Mouse (Mus musculus): ENCODE data around the gene Klk1b1. TPM values are rescaled to one million over a fixed set of nuclear protein-coding genes. Genes with fewer than 3 reads are reported as not detected.

Klk1b1 gene
- total RNA-seq (2012; rRNA removed) (not detected in 2 replicates), total RNA-seq (2014; rRNA removed) (not detected in 2 replicates), polyA plus RNA-seq (2012; ENCODE audit: insufficient read length, low read depth) (not detected in 2 replicates)

DNA sequence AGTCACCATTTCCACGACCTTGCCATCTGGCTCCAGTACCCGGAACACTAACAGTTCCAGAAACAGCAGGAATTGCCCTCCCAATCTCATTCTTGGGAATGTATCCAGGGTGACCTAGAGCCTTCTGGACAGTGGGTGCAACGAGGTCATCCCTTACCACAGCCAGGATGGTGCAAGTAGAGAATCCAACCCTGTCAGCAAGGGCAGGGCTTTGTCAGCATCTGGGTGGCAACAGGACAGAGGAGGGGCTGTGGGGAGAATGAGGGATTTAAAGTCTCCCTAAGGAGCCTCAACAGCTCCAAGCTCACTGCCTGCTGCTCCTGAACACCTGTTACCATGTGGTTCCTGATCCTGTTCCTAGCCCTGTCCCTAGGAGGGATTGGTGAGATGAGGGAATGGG is at the start of gene Klk1b1:
Gene Klk1b1, plus strand, starts transcription at position 301 of the 400 bp plus-strand sequence.
- dilution Hi-C loops (cut with MboI; ENCODE audit: extremely low pct_ligation_motif_present, extremely low pct_unique_long_range_greater_than_20kb, low sequenced_read_pairs) (no loop called here), in situ Hi-C loops (cut with MboI; ENCODE audit: low pct_ligation_motif_present, low pct_unique_long_range_greater_than_20kb, low sequenced_read_pairs) (no loop called here)

DNA sequence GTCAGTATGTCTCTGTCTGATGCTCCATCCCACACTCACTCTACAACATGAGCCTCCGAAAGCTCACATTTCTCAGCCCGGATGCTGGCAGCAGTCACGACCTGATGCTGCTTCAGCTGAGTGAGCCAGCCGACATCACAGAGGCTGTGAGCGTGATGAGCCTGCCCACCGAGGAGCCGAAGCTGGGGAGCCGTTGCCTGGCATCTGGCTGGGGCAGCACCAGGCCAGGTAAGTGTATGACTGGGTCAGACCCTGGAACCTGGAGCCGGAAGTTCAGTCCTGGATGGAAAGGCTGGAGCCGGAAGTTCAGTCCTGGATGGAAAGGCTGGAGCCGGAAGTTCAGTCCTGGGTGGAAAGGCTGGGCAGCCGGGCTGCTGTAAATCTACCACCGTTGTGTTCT is 48.1 kb upstream of the Klk1b1 start:
- Histone ChIP-seq H3K9ac (ENCODE audit: insufficient read depth, low read depth) (no peak overlapping the region), H3K79me2 (replicated peaks; ENCODE audit: control insufficient read depth, extremely low read depth, insufficient read depth, poor library complexity, severe bottlenecking) (no peaks in the 10 kb centered on the region), H3K27me3 (replicated peaks) (peaks cover 78% of the 10 kb centered on the region), H3K27ac (ENCODE audit: insufficient read depth, low read depth) (no peak overlapping the region), H3K36me3 (replicated peaks in 1 of 2; ENCODE audit: control insufficient read depth in 1 of 2, insufficient read depth in 1 of 2, low read length in 1 of 2) (no peaks in the 10 kb centered on the region), H3K4me2 (ENCODE audit: insufficient read depth, low read depth, poor library complexity, severe bottlenecking) (no peak overlapping the region), H3K9me3 (replicated peaks; ENCODE audit: low read length) (no peaks in the 10 kb centered on the region), H3K4me1 (ENCODE audit: control insufficient read depth in 1 of 2, insufficient read depth in 2 of 2) (peaks cover 0 to 8% of the 10 kb centered on the region in 2 experiments; a peak in 2 of 4 replicates), H3K4me3 (replicated peaks in 1 of 3; ENCODE audit: low read depth in 2 of 3, low read length in 2 of 3, poor library complexity in 1 of 3) (no peak overlapping the region)
- in situ Hi-C loops (cut with MboI; ENCODE audit: low pct_ligation_motif_present, low pct_unique_long_range_greater_than_20kb, low sequenced_read_pairs) (no loop called here), dilution Hi-C loops (cut with MboI; ENCODE audit: extremely low pct_ligation_motif_present, extremely low pct_unique_long_range_greater_than_20kb, low sequenced_read_pairs) (no loop called here)
- no peak for DNase-seq (ENCODE audit: extremely low read depth)
- TF ChIP-seq HCFC1 (IDR thresholded peaks at IDR 0.05; ENCODE audit: low read depth, low read length) (no peak), CHD2 (IDR thresholded peaks at IDR 0.05; ENCODE audit: low read length) (no peak), RAD21 (IDR thresholded peaks at IDR 0.05; ENCODE audit: low read depth, low read length) (no peak), SMC3 (IDR thresholded peaks at IDR 0.05; ENCODE audit: low read depth, low read length) (no peak), E2F4 (IDR thresholded peaks at IDR 0.05; ENCODE audit: insufficient replicate concordance, low read depth, low read length) (no peak), POLR2A (IDR thresholded peaks at IDR 0.05; ENCODE audit: low read depth, low read length) (no peak), PAX5 (IDR thresholded peaks at IDR 0.05; ENCODE audit: low read length) (no peak), KAT2A (IDR thresholded peaks at IDR 0.05; ENCODE audit: insufficient replicate concordance, low read length) (no peak), IRF4 (IDR thresholded peaks at IDR 0.05; ENCODE audit: low read depth, low read length) (no peak), CTCF (conservative IDR thresholded peaks at IDR 0.05 in 1 of 2, IDR thresholded peaks at IDR 0.05 in 1 of 2; ENCODE audit: low read depth in 2 of 2, low read length in 2 of 2) (no peak), MEF2A (IDR thresholded peaks at IDR 0.05; ENCODE audit: borderline replicate concordance, low read depth, low read length) (no peak), ZMIZ1 (IDR thresholded peaks at IDR 0.05; ENCODE audit: low read depth, low read length) (no peak), POLR2AphosphoS2 (IDR thresholded peaks at IDR 0.05; ENCODE audit: low read depth, low read length) (no peak), MAFK (IDR thresholded peaks at IDR 0.05; ENCODE audit: insufficient replicate concordance, low read length) (no peak), ZNF384 (IDR thresholded peaks at IDR 0.05; ENCODE audit: low read depth, low read length) (no peak), EP300 (IDR thresholded peaks at IDR 0.05; ENCODE audit: low read length) (no peak), NRF1 (IDR thresholded peaks at IDR 0.05; ENCODE audit: low read depth, low read length) (no peak), TCF12 (IDR thresholded peaks at IDR 0.05; ENCODE audit: low read depth, low read length) (no peak), MAZ (IDR thresholded peaks at IDR 0.05; ENCODE audit: low read depth, low read length) (no peak), MXI1 (IDR thresholded peaks at IDR 0.05; ENCODE audit: low read depth, low read length) (no peak)

More for the DNA sequence above, at the start of gene Klk1b1:
- no peaks in the 10 kb centered on the region for H3K36me3 ChIP-seq (replicated peaks in 1 of 2; ENCODE audit: control insufficient read depth in 1 of 2, insufficient read depth in 1 of 2, low read length in 1 of 2)
- H3K4me3 ChIP-seq (replicated peaks in 1 of 3; ENCODE audit: low read depth in 2 of 3, low read length in 2 of 3, poor library complexity in 1 of 3) = no peak within 1 kb of the TSS
- H3K27ac ChIP-seq (ENCODE audit: insufficient read depth, low read depth) = no peak within 1 kb of the TSS
- no peaks in the 10 kb centered on the region for H3K27me3 ChIP-seq (replicated peaks)
- H3K9me3 ChIP-seq (replicated peaks; ENCODE audit: low read length) = no peaks in the 10 kb centered on the region
- no peak within 1 kb of the TSS for H3K9ac ChIP-seq (ENCODE audit: insufficient read depth, low read depth)
- TF ChIP-seq E2F4 (IDR thresholded peaks at IDR 0.05; ENCODE audit: insufficient replicate concordance, low read depth, low read length) (no peak), USF1 (IDR thresholded peaks at IDR 0.05; ENCODE audit: low read depth, low read length) (no peak), USF2 (conservative IDR thresholded peaks at IDR 0.05; ENCODE audit: low read depth, low read length) (no peak), PAX5 (IDR thresholded peaks at IDR 0.05; ENCODE audit: low read length) (no peak), MYC (IDR thresholded peaks at IDR 0.05; ENCODE audit: low read depth, low read length) (no peak), CHD1 (IDR thresholded peaks at IDR 0.05; ENCODE audit: low read depth, low read length) (no peak)
- no peaks in the 10 kb centered on the region for H3K79me2 ChIP-seq (replicated peaks; ENCODE audit: control insufficient read depth, extremely low read depth, insufficient read depth, poor library complexity, severe bottlenecking)
- H3K4me2 ChIP-seq (ENCODE audit: insufficient read depth, low read depth, poor library complexity, severe bottlenecking) = no peak within 1 kb of the TSS
- no peak for DNase-seq (ENCODE audit: extremely low read depth)
- peaks cover 24 to 66% of the 10 kb centered on the region in 2 experiments for H3K4me1 ChIP-seq (ENCODE audit: control insufficient read depth in 1 of 2, insufficient read depth in 2 of 2)

Measured in CH12.LX (cell line).